Mouse (Mus musculus): ENCODE data around the gene Utf1. TPM values are rescaled to one million over a fixed set of nuclear protein-coding genes. Genes with fewer than 3 reads are reported as not detected.

The Utf1 gene
- total RNA-seq, 1 experiment: 147 TPM

GRCm38 (mm10) chr7:139988272-139988671 lies 44.7 kb downstream of the Utf1 start:
- no peak overlapping the region for H3K4me3 ChIP-seq (ENCODE audit: insufficient read depth in 1 of 2, low read depth in 1 of 2, low read length in 2 of 2, poor library complexity in 1 of 2, severe bottlenecking in 1 of 2)
- no peak for TF ChIP-seq HCFC1 (IDR thresholded peaks at IDR 0.05; ENCODE audit: borderline replicate concordance, insufficient read depth, low read length)
- no peak for TF ChIP-seq CHD2 (IDR thresholded peaks at IDR 0.05; ENCODE audit: low read depth, low read length)
- no peak for TF ChIP-seq ZNF384 (IDR thresholded peaks at IDR 0.05; ENCODE audit: low read depth, low read length)
- TF ChIP-seq MAFK (IDR thresholded peaks at IDR 0.05; ENCODE audit: insufficient read depth, low read depth, low read length): no peak
- TF ChIP-seq ZC3H11A (IDR thresholded peaks at IDR 0.05; ENCODE audit: borderline replicate concordance, low read depth, low read length): no peak
- DNase-seq (ENCODE audit: low read depth, low spot score): no peak
- no peaks in the 10 kb centered on the region for H3K36me3 ChIP-seq (ENCODE audit: control insufficient read depth, insufficient read depth, low read length, poor library complexity, severe bottlenecking)
- H3K27ac ChIP-seq (ENCODE audit: insufficient read depth, low read depth, low read length, poor library complexity, severe bottlenecking): no peak overlapping the region
- in situ Hi-C loops (cut with MboI; ENCODE audit: low sequenced_read_pairs in 2 of 2, unreplicated experiment in 2 of 2): no loop called here
- no peak overlapping the region for H3K9ac ChIP-seq (ENCODE audit: insufficient read depth, low read depth, low read length, poor library complexity, severe bottlenecking)
- H3K9me3 ChIP-seq (ENCODE audit: control insufficient read depth, insufficient read depth, low read depth, low read length): no peaks in the 10 kb centered on the region
- H3K4me1 ChIP-seq (ENCODE audit: control insufficient read depth in 2 of 2, insufficient read depth in 2 of 2, low read length in 2 of 2, poor library complexity in 1 of 2): peaks cover 0 to 3% of the 10 kb centered on the region in 2 experiments; a peak in 1 of 4 replicates

- Histone ChIP-seq H3K9ac (ENCODE audit: insufficient read depth, low read depth, low read length, poor library complexity, severe bottlenecking) (no peak overlapping the region), H3K4me1 (ENCODE audit: control insufficient read depth in 2 of 2, insufficient read depth in 2 of 2, low read length in 2 of 2, poor library complexity in 1 of 2) (peaks cover 0 to 3% of the 10 kb centered on the region in 2 experiments; a peak in 1 of 4 replicates), H3K4me3 (ENCODE audit: insufficient read depth in 1 of 2, low read depth in 1 of 2, low read length in 2 of 2, poor library complexity in 1 of 2, severe bottlenecking in 1 of 2) (no peak overlapping the region), H3K9me3 (ENCODE audit: control insufficient read depth, insufficient read depth, low read depth, low read length) (no peaks in the 10 kb centered on the region), H3K27ac (ENCODE audit: insufficient read depth, low read depth, low read length, poor library complexity, severe bottlenecking) (no peak overlapping the region), H3K36me3 (ENCODE audit: control insufficient read depth, insufficient read depth, low read length, poor library complexity, severe bottlenecking) (no peaks in the 10 kb centered on the region)
- DNase-seq (ENCODE audit: low read depth, low spot score): no peak
- TF ChIP-seq ZC3H11A (IDR thresholded peaks at IDR 0.05; ENCODE audit: borderline replicate concordance, low read depth, low read length) (no peak), ZNF384 (IDR thresholded peaks at IDR 0.05; ENCODE audit: low read depth, low read length) (no peak), MAFK (IDR thresholded peaks at IDR 0.05; ENCODE audit: insufficient read depth, low read depth, low read length) (no peak), CHD2 (IDR thresholded peaks at IDR 0.05; ENCODE audit: low read depth, low read length) (no peak), HCFC1 (IDR thresholded peaks at IDR 0.05; ENCODE audit: borderline replicate concordance, insufficient read depth, low read length) (no peak)
- in situ Hi-C loops (cut with MboI; ENCODE audit: low sequenced_read_pairs in 2 of 2, unreplicated experiment in 2 of 2): loop anchor here in 1 of 2 experiments (5.0 kb wide), 1 partner anchor 89 kb away; no protein-coding TSS in a partner anchor
These were observed 47.3 kb downstream of the Utf1 start for GRCm38 (mm10) chr7:139990864-139991394.

GRCm38 (mm10) chr7:139992406-139992805 lies 48.8 kb downstream of the Utf1 start, which contains the start of gene Adam8:
Gene Adam8, minus strand, starts transcription at chr7:139992562.
- TF ChIP-seq MAFK (IDR thresholded peaks at IDR 0.05; ENCODE audit: insufficient read depth, low read depth, low read length) (no peak), ZNF384 (IDR thresholded peaks at IDR 0.05; ENCODE audit: low read depth, low read length) (no peak), HCFC1 (IDR thresholded peaks at IDR 0.05; ENCODE audit: borderline replicate concordance, insufficient read depth, low read length) (no peak), ZC3H11A (IDR thresholded peaks at IDR 0.05; ENCODE audit: borderline replicate concordance, low read depth, low read length) (no peak), CHD2 (IDR thresholded peaks at IDR 0.05; ENCODE audit: low read depth, low read length) (no peak)
- Histone ChIP-seq H3K9me3 (ENCODE audit: control insufficient read depth, insufficient read depth, low read depth, low read length) (no peaks in the 10 kb centered on the region), H3K27ac (ENCODE audit: insufficient read depth, low read depth, low read length, poor library complexity, severe bottlenecking) (no peak within 1 kb of the TSS), H3K4me1 (ENCODE audit: control insufficient read depth in 2 of 2, insufficient read depth in 2 of 2, low read length in 2 of 2, poor library complexity in 1 of 2) (peaks cover 0 to 3% of the 10 kb centered on the region in 2 experiments; a peak in 1 of 4 replicates), H3K36me3 (ENCODE audit: control insufficient read depth, insufficient read depth, low read length, poor library complexity, severe bottlenecking) (peaks cover 7% of the 10 kb centered on the region; the same call in 1 of the 2 replicates), H3K4me3 (ENCODE audit: insufficient read depth in 1 of 2, low read depth in 1 of 2, low read length in 2 of 2, poor library complexity in 1 of 2, severe bottlenecking in 1 of 2) (no peak within 1 kb of the TSS), H3K9ac (ENCODE audit: insufficient read depth, low read depth, low read length, poor library complexity, severe bottlenecking) (no peak within 1 kb of the TSS)
- in situ Hi-C loops (cut with MboI; ENCODE audit: low sequenced_read_pairs in 2 of 2, unreplicated experiment in 2 of 2): loop anchor here in 1 of 2 experiments (5.0 kb wide), 1 partner anchor 90 kb away; no protein-coding TSS in a partner anchor
- no peak for DNase-seq (ENCODE audit: low read depth, low spot score)

- peaks cover 0 to 3% of the 10 kb centered on the region in 2 experiments; a peak in 1 of 4 replicates for H3K4me1 ChIP-seq (ENCODE audit: control insufficient read depth in 2 of 2, insufficient read depth in 2 of 2, low read length in 2 of 2, poor library complexity in 1 of 2)
- TF ChIP-seq MAFK (IDR thresholded peaks at IDR 0.05; ENCODE audit: insufficient read depth, low read depth, low read length): no peak
- no peak for TF ChIP-seq HCFC1 (IDR thresholded peaks at IDR 0.05; ENCODE audit: borderline replicate concordance, insufficient read depth, low read length)
- no peak for TF ChIP-seq ZC3H11A (IDR thresholded peaks at IDR 0.05; ENCODE audit: borderline replicate concordance, low read depth, low read length)
- no peak for TF ChIP-seq CHD2 (IDR thresholded peaks at IDR 0.05; ENCODE audit: low read depth, low read length)
- no peak for TF ChIP-seq ZNF384 (IDR thresholded peaks at IDR 0.05; ENCODE audit: low read depth, low read length)
- no peak overlapping the region for H3K9ac ChIP-seq (ENCODE audit: insufficient read depth, low read depth, low read length, poor library complexity, severe bottlenecking)
- H3K27ac ChIP-seq (ENCODE audit: insufficient read depth, low read depth, low read length, poor library complexity, severe bottlenecking): no peak overlapping the region
- no peak for DNase-seq (ENCODE audit: low read depth, low spot score)
- in situ Hi-C loops (cut with MboI; ENCODE audit: low sequenced_read_pairs in 2 of 2, unreplicated experiment in 2 of 2): loop anchor here in 1 of 2 experiments (5.0 kb wide), 1 partner anchor 91 kb away; no protein-coding TSS in a partner anchor
- no peak overlapping the region for H3K4me3 ChIP-seq (ENCODE audit: insufficient read depth in 1 of 2, low read depth in 1 of 2, low read length in 2 of 2, poor library complexity in 1 of 2, severe bottlenecking in 1 of 2)
- H3K9me3 ChIP-seq (ENCODE audit: control insufficient read depth, insufficient read depth, low read depth, low read length): no peaks in the 10 kb centered on the region
- peaks cover 9% of the 10 kb centered on the region; the same call in 1 of the 2 replicates for H3K36me3 ChIP-seq (ENCODE audit: control insufficient read depth, insufficient read depth, low read length, poor library complexity, severe bottlenecking)
These were observed 49.9 kb downstream of the Utf1 start for GRCm38 (mm10) chr7:139993532-139993931.
